Mouse (Mus musculus) embryonic facial prominence, embryonic 14.5 days (tissue): Measurements from ENCODE around the gene Dio2. TPM values are rescaled to one million over a fixed set of nuclear protein-coding genes. Genes with fewer than 3 reads are reported as not detected.

Source experiments
- ATAC-seq: fragments of 200-750 bp; cut with Nextera tagmentation; 2 replicates; pipeline ENCODE4 v1.8.0; 2017; ENCODE audit warnings: low read depth, moderate number of reproducible peaks, moderate TSS enrichment
- DNase-seq: peaks from one replicate; pipeline ENCODE4 v3.0.0-alpha.2; 2015; ENCODE audit warnings: low spot score
- H3K27ac ChIP-seq: fragments of 300-500 bp; sonication (generic); replicated peaks from 2 replicates; pipeline ENCODE4 v1.5.1; 2014; ENCODE audit warnings: low read depth, mild to moderate bottlenecking, low read length, moderate library complexity
- H3K27me3 ChIP-seq: fragments of 300-500 bp; sonication (generic); replicated peaks from 2 replicates; pipeline ENCODE4 v1.6.1; 2014; ENCODE audit warnings: low read length; ENCODE audit not compliant: control insufficient read depth, insufficient read depth
- H3K36me3 ChIP-seq: fragments of 300-500 bp; sonication (generic); 2 replicates; pipeline ENCODE4 v1.6.1; 2014; ENCODE audit warnings: low read length, mixed read lengths; ENCODE audit not compliant: control insufficient read depth, insufficient read depth
- H3K4me1 ChIP-seq: fragments of 300-500 bp; sonication (generic); 2 replicates; pipeline ENCODE4 v1.6.1; 2014; ENCODE audit warnings: antibody characterized with exemption, low read length; ENCODE audit not compliant: control insufficient read depth, insufficient read depth
- H3K4me2 ChIP-seq: fragments of 300-500 bp; sonication (generic); 2 replicates; pipeline ENCODE4 v1.6.1; 2014; ENCODE audit warnings: low read depth, mild to moderate bottlenecking, low read length, moderate library complexity, mixed read lengths
- H3K4me3 ChIP-seq: fragments of 300-500 bp; sonication (generic); 2 replicates; pipeline ENCODE4 v1.5.1; 2014; ENCODE audit warnings: low read depth, mild to moderate bottlenecking, low read length
- H3K9ac ChIP-seq: fragments of 300-500 bp; sonication (generic); 2 replicates; pipeline ENCODE4 v1.6.1; 2014; ENCODE audit warnings: low read depth, mild to moderate bottlenecking, low read length, moderate library complexity, mixed read lengths
- H3K9me3 ChIP-seq: fragments of 300-500 bp; sonication (generic); 2 replicates; pipeline ENCODE4 v1.6.1; 2016; ENCODE audit warnings: low read length; ENCODE audit not compliant: control insufficient read depth
- WGBS: fragments of 180-500 bp; shearing (Covaris S2); extraction: QIAGEN DNeasy Blood & Tissue Kit; methylation state at CpG from one replicate; pipeline ENCODE4 v1.1.7; 2014; 5-methylcytosine and 5-hydroxymethylcytosine counted together
- polyA plus RNA-seq: library from polyadenylated mRNA; unstranded; fragments of >200 nt; fragmentation: Nextera tagmentation; extraction: Ambion mirVana; gene quantifications from 2 replicates; pipeline ENCODE4 v1.2.1, GENCODE M21; 2014

Gene Dio2
- polyA plus RNA-seq, 1 experiment from 2014 or later: 2.4 TPM

DNA sequence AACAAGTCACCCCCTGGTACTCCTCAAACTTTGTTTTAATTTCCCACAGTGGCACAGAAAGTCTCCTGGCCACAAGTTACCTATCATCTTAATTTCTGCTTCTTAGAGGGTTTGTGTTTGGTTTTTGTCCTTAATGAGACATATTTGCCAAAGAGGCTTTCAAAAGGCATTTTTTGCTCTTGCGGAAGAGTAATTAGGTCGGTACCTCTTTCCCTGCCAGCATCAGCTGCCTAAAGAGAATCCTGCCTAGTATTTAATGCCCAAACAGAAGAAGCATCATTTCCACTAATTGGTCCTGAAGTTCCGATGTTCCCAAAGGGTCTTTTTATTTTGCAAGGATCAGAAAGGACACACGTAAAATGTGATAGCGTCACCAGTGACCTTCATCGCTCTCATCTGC, 4.5 kb downstream of the Dio2 start:
- DNase-seq (no peak), ATAC-seq (no peak)
- Histone ChIP-seq H3K27me3 (no peaks in the 10 kb centered on the region; the same call in 1 of the 2 replicates), H3K4me3 (no peak overlapping the region), H3K9ac (no peak overlapping the region), H3K4me1 (no peaks in the 10 kb centered on the region; the same call in 1 of the 2 replicates), H3K9me3 (no peaks in the 10 kb centered on the region), H3K27ac (no peak overlapping the region), H3K36me3 (no peaks in the 10 kb centered on the region), H3K4me2 (no peak overlapping the region)
- 80% methylated on average over 6 of the region's 6 CpGs for WGBS

DNA sequence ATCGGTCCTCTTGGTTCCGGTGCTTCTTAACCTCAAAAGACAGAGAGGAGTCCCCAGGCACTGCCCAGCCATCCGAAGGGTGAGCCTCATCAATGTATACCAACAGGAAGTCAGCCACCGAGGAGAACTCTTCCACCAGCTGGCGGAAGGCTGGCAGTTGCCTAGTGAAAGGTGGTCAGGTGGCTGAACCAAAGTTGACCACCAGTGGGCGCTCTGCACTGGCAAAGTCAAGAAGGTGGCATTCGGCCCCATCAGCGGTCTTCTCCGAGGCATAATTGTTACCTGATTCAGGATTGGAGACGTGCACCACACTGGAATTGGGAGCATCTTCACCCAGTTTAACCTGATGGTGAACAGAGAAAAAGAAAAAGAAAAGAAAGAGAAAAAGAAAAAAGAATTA, 8.6 kb downstream of the Dio2 start:
- Histone ChIP-seq H3K27ac (no peak overlapping the region), H3K9me3 (no peaks in the 10 kb centered on the region), H3K4me1 (no peaks in the 10 kb centered on the region), H3K4me2 (no peak overlapping the region), H3K36me3 (no peaks in the 10 kb centered on the region), H3K9ac (no peak overlapping the region), H3K4me3 (no peak overlapping the region), H3K27me3 (no peaks in the 10 kb centered on the region)
- ATAC-seq (no peak), DNase-seq (peak; percentile 26)
- WGBS: 47% methylated on average over 10 of the region's 10 CpGs

DNA sequence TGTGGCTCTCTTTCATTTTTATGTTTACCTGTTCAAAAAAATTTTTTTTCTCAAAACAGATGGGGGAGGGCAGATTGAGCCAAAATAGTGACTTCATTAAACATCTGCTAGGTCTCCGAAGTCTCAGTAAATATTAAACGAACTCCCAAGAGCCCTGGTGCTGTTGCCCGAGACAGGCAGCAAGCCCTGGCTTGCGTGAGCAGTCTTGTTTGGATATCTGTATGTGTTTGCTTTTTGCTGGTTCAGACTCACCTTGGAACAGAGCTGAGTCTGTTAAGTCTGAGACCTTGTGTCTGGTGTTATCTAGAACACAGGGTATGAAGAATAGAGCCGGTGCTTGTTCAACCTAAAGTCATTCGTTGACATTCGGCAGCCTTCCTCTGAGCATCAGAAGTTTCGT, 13.1 kb downstream of the Dio2 start:
- Histone ChIP-seq H3K4me3 (no peak overlapping the region), H3K4me1 (no peaks in the 10 kb centered on the region), H3K36me3 (no peaks in the 10 kb centered on the region), H3K4me2 (no peak overlapping the region), H3K27me3 (no peaks in the 10 kb centered on the region), H3K9me3 (no peaks in the 10 kb centered on the region), H3K9ac (no peak overlapping the region), H3K27ac (no peak overlapping the region)
- DNase-seq: peak; percentile 65
- peak; percentile 63; the same call in 1 of the 2 replicates for ATAC-seq
- WGBS: 71% methylated on average over 8 of the region's 8 CpGs

DNA sequence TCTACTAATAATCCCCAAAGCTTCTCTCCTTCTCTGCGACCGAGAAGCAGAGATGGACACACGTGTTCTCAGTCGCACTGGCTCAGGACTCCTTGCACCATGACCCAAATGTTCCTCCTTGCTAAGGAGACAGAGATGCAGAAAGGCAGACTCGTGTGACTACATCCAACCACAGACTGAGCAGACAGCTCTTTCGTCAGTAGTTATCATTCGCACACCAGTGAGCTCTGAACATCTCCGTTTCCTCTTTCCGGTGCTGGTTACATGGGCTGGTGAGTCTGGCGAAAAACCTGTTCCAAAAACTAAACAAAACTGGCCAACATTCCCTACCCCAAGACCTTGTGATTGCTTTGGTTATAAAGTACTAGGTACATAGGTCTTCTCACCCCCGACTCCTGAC, 13.6 kb downstream of the Dio2 start:
- ATAC-seq (no peak), DNase-seq (no peak)
- no peak overlapping the region for H3K4me3 ChIP-seq
- no peak overlapping the region for H3K27ac ChIP-seq
- no peaks in the 10 kb centered on the region for H3K36me3 ChIP-seq
- H3K9ac ChIP-seq: no peak overlapping the region
- no peaks in the 10 kb centered on the region for H3K9me3 ChIP-seq
- H3K4me1 ChIP-seq: no peaks in the 10 kb centered on the region
- 86% methylated on average over 11 of the region's 11 CpGs for WGBS
- no peak overlapping the region for H3K4me2 ChIP-seq
- H3K27me3 ChIP-seq: no peaks in the 10 kb centered on the region

DNA sequence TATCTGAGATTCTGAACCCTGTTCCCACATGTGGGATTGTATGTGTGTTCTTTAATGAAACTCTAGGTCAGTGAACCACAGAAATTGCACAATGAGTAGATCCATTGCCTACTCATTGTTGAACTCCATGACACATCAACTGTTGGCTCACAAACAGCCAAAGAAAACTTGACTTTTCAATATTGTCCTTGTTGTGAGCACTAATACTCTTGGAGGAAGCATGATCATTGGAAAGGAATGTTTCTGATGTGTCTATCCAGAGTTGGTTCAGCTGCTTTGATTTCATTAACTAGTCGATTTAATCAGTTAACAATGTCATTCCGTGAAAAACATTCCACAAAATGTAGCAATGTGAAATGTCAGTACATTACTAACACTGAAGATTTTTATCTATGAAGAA, 44.1 kb downstream of the Dio2 start:
- H3K27ac ChIP-seq: no peak overlapping the region
- H3K4me3 ChIP-seq: no peak overlapping the region
- H3K36me3 ChIP-seq: no peaks in the 10 kb centered on the region
- no peak for DNase-seq
- ATAC-seq: no peak
- no peak overlapping the region for H3K9ac ChIP-seq
- 79% methylated on average over 2 of the region's 2 CpGs for WGBS
- no peaks in the 10 kb centered on the region for H3K4me1 ChIP-seq
- H3K9me3 ChIP-seq: no peaks in the 10 kb centered on the region
- no peak overlapping the region for H3K4me2 ChIP-seq
- H3K27me3 ChIP-seq: no peaks in the 10 kb centered on the region
